Mouse (Mus musculus) liver, postnatal 0 days (tissue): ENCODE results near the gene Lmf1.
A peak's percentile ranks its signal among the peaks of the same experiment; 100 is the strongest.

ENCODE experiments used
- CTCF ChIP-seq: sonication (generic); IDR thresholded peaks from 2 replicates; pipeline ENCODE4 v1.5.1; 2016; ENCODE audit warnings: antibody characterized with exemption, low read depth
- EP300 ChIP-seq: IDR thresholded peaks from 2 replicates; pipeline ENCODE4 v1.6.1; 2016; ENCODE audit warnings: antibody characterized with exemption, low read depth, mild to moderate bottlenecking

GRCm38 (mm10) chr17:25570648-25571452 is 8.0 kb upstream of the Lmf1 start, which contains the start of gene Sox8:
- TF ChIP-seq EP300 = no peak
- 0 out of 2 replicates have a peak, but pooled peaks have one; percentile 26 for TF ChIP-seq CTCF
